Mouse (Mus musculus): Measurements from ENCODE around the gene Slc22a3.

DNA sequence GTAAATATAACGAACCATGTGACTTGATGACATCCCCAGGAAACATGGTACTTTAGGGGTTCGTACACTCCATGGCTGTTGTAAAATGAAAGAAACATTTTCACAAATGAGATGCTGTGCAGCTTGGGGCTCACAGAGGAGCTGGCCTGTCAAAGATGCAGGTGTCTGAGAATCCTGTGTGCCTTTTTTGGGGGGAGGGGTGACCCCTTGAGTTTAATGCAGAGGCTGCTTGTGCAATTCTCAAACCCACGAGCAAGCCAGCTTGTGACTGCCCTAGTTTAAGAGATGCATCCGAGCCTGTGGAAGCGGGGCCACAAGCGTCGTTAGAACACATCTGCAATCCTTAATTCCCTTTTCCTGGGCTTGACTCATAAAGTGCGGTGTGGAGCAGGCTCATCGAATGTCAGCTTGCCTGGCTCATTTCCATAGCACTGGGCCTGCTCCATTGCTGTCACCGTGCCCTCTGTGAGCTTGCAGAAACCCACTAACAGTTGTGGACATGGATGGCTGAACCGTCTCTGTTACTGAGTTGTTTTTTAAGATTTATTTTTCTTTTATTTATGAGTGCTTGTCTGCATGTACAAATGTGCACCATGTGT is 98.1 kb downstream of the Slc22a3 start:
- TF ChIP-seq CTCF (IDR thresholded peaks at IDR 0.05; ENCODE audit: control insufficient read depth, insufficient read depth, insufficient replicate concordance, low read depth, low read length): no peak
- no peak for TF ChIP-seq POLR2A (IDR thresholded peaks at IDR 0.05; ENCODE audit: control insufficient read depth, low read depth, low read length)
